Comparison of ENCODE assay signal across 20 mouse cellular contexts in genomic region chr7:30197592-30198129, GRCm38 (mm10). TPM values are rescaled to one million over a fixed set of nuclear protein-coding genes. Genes with fewer than 3 reads are reported as not detected.
A peak's percentile ranks its signal among the peaks of the same experiment; 100 is the strongest.
DNase-seq lines count a peak whose midpoint lies in the region; ATAC-seq and TF ChIP-seq lines count a peak whose summit lies in the region.
"Had no signal": no experiment of that assay in that cellular context is flagged by ENCODE, and none has a peak within 500 bp of the region (broad histone marks: within the 10 kb centered on the region; RNA-seq: fewer than 3 reads in every experiment).

No protein-coding gene starts in this region.

- TF ChIP-seq CTCF in kidney, adult 2 months (conservative IDR thresholded peaks at IDR 0.05; ENCODE audit: insufficient read depth, insufficient read length, low read depth, low read length) = no peak
- no peak for TF ChIP-seq CTCF in ES-Bruce4 (IDR thresholded peaks at IDR 0.05; ENCODE audit: low read depth, low read length)

- intact Hi-C loops in left cerebral cortex, postnatal 4 days (cut with DNase I) = no loop called here

- TF ChIP-seq EP300 in ES-Bruce4 (IDR thresholded peaks at IDR 0.05; ENCODE audit: insufficient read depth, low read depth, low read length) = peak; percentile 99

- H3K4me3 ChIP-seq in kidney, adult 2 months (ENCODE audit: insufficient read depth, low read depth, low read length) = no peak overlapping the region
- H3K4me3 ChIP-seq in ES-Bruce4 (ENCODE audit: low read depth, low read length) = peak overlapping the region; percentile 58
- no peak overlapping the region for H3K4me3 ChIP-seq in embryonic facial prominence, embryonic 15.5 days (replicated peaks)
- H3K4me3 ChIP-seq: heart, embryonic 13.5 days; neural tube, embryonic 12.5 days had no signal

- peak; percentile 29 for DNase-seq in kidney, adult 2 months
- DNase-seq in kidney, adult 18-20 months = no peak
- DNase-seq in 3134 (ENCODE audit: extremely low read depth, insufficient read length, low spot score) = peak; percentile 28
- DNase-seq in left cerebral cortex, postnatal 4 days = no peak
- no peak for DNase-seq in adrenal gland, adult 18-20 months (ENCODE audit: low spot score in 2 of 2)
- DNase-seq: adrenal gland, postnatal 36 days; cerebellum, adult 11 months; forebrain, postnatal 0 days; gastrocnemius, postnatal 36 days; layer of hippocampus, postnatal 36 days; lung, adult 2 months; thymus, adult 18-20 months had no signal

- ATAC-seq in embryonic facial prominence, embryonic 15.5 days (ENCODE audit: insufficient number of reproducible peaks, low FRiP score, low TSS enrichment, low read depth) = no peak
- no peak for ATAC-seq in activated CD4-positive, CD25-positive, alpha-beta regulatory T cell, adult 4 months
- ATAC-seq: intestine, embryonic 16.5 days; midbrain, embryonic 16.5 days had no signal

- H3K27ac ChIP-seq in kidney, adult 2 months (ENCODE audit: insufficient read depth, low read depth, low read length) = no peak overlapping the region
- peak overlapping the region; percentile 98 for H3K27ac ChIP-seq in ES-Bruce4 (ENCODE audit: insufficient read depth, low read length)
- H3K27ac ChIP-seq in embryonic facial prominence, embryonic 15.5 days (replicated peaks) = peak overlapping the region; percentile 14; the same call in 1 of the 2 replicates
- H3K27ac ChIP-seq: heart, embryonic 13.5 days; neural tube, embryonic 12.5 days had no signal

- peaks cover 2% of the 10 kb centered on the region; the same call in 1 of the 2 replicates for H3K4me1 ChIP-seq in kidney, adult 2 months (ENCODE audit: control insufficient read depth, insufficient read depth, low read length)
- H3K4me1 ChIP-seq in ES-Bruce4 (ENCODE audit: control insufficient read depth, insufficient read depth, low read length) = peaks cover 5% of the 10 kb centered on the region
- H3K4me1 ChIP-seq in embryonic facial prominence, embryonic 15.5 days = peaks cover 20% of the 10 kb centered on the region

- H3K9me3 ChIP-seq in ES-Bruce4 (replicated peaks; ENCODE audit: control insufficient read depth, insufficient read depth, low read length, poor library complexity, severe bottlenecking) = no peaks in the 10 kb centered on the region
- H3K9me3 ChIP-seq in embryonic facial prominence, embryonic 15.5 days (replicated peaks) = no peaks in the 10 kb centered on the region
- H3K9me3 ChIP-seq: heart, embryonic 13.5 days; neural tube, embryonic 12.5 days had no signal

- peak overlapping the region; percentile 56 for H3K9ac ChIP-seq in ES-Bruce4 (ENCODE audit: low read depth, poor library complexity, severe bottlenecking)
- H3K9ac ChIP-seq in embryonic facial prominence, embryonic 15.5 days = no peak overlapping the region
- H3K9ac ChIP-seq: neural tube, embryonic 12.5 days had no signal

- no peaks in the 10 kb centered on the region for H3K27me3 ChIP-seq in kidney, adult 2 months (replicated peaks; ENCODE audit: control insufficient read depth, insufficient read depth, low read length)
- H3K27me3 ChIP-seq in ES-Bruce4 (ENCODE audit: control insufficient read depth, insufficient read depth, low read length, poor library complexity, severe bottlenecking) = no peaks in the 10 kb centered on the region
- H3K27me3 ChIP-seq in embryonic facial prominence, embryonic 15.5 days = no peaks in the 10 kb centered on the region
- H3K27me3 ChIP-seq: heart, embryonic 13.5 days; neural tube, embryonic 12.5 days had no signal

- H3K4me2 ChIP-seq in embryonic facial prominence, embryonic 15.5 days (replicated peaks) = no peak overlapping the region

- 61% methylated on average over 5 of the region's 5 CpGs for WGBS in kidney, adult 2 months
- 57% methylated on average over 5 of the region's 5 CpGs for WGBS in embryonic facial prominence, embryonic 15.5 days

- no peaks in the 10 kb centered on the region for H3K36me3 ChIP-seq in kidney, adult 2 months (ENCODE audit: control insufficient read depth, insufficient read depth, low read length)
- no peaks in the 10 kb centered on the region for H3K36me3 ChIP-seq in ES-Bruce4 (ENCODE audit: control insufficient read depth, insufficient read depth, low read length, poor library complexity, severe bottlenecking)
- H3K36me3 ChIP-seq in embryonic facial prominence, embryonic 15.5 days = no peaks in the 10 kb centered on the region
- H3K36me3 ChIP-seq: neural tube, embryonic 12.5 days had no signal

- no peak for TF ChIP-seq POLR2A in kidney, adult 2 months (IDR thresholded peaks at IDR 0.05; ENCODE audit: low read depth, low read length)
- no peak for TF ChIP-seq POLR2A in ES-Bruce4 (IDR thresholded peaks at IDR 0.05; ENCODE audit: insufficient read depth, low read length)

RNA-seq across cellular contexts. Expression of gene Capns1, which starts 0.9 kb away (rescaled TPM):
- polyA plus RNA-seq in kidney, adult 2 months (2012; rRNA removed) = 724 and 781 TPM in 2 replicates
- polyA plus RNA-seq in ES-Bruce4 (2011; ENCODE audit: insufficient read depth, insufficient read length, low read depth, missing spikeins) = 359 and 396 TPM in 2 replicates
- polyA plus RNA-seq in embryonic facial prominence, embryonic 15.5 days (2015; fragmentation: Nextera tagmentation; extraction: Ambion mirVana) = 111 and 113 TPM in 2 replicates
- 100 to 1,000 TPM; 193 to 198 TPM for total RNA-seq in left cerebral cortex, postnatal 4 days (2021)
- 10 to 100 TPM; 72.6 to 76.3 TPM for polyA plus RNA-seq in activated CD4-positive, CD25-positive, alpha-beta regulatory T cell, adult 4 months (2017; shearing (Covaris generic))
- total RNA-seq in adrenal gland, adult 18-20 months (2021) = 100 to 1,000 TPM; 575 to 621 TPM

RNA-seq across cellular contexts. Expression of gene Cox7a1, which starts 13.7 kb away (rescaled TPM):
- polyA plus RNA-seq in kidney, adult 2 months (2012; rRNA removed) = 76.0 and 141 TPM in 2 replicates
- 21.7 and 21.8 TPM in 2 replicates for polyA plus RNA-seq in ES-Bruce4 (2011; ENCODE audit: insufficient read depth, insufficient read length, low read depth, missing spikeins)
- polyA plus RNA-seq in embryonic facial prominence, embryonic 15.5 days (2015; fragmentation: Nextera tagmentation; extraction: Ambion mirVana) = 6.4 and 6.5 TPM in 2 replicates
- 1 to 10 TPM; 1.5 to 2.0 TPM for total RNA-seq in left cerebral cortex, postnatal 4 days (2021)
- 1 to 10 TPM in 1 of 2 experiments, not detected in 1; 4.6 TPM for polyA plus RNA-seq in activated CD4-positive, CD25-positive, alpha-beta regulatory T cell, adult 4 months (2017; shearing (Covaris generic))
- 100 to 1,000 TPM; 349 to 810 TPM for total RNA-seq in adrenal gland, adult 18-20 months (2021)
- total RNA-seq: hematopoietic stem cell, adult 5-6 weeks had no signal

RNA-seq across cellular contexts. Expression of gene Zfp146, which starts 28.1 kb away (rescaled TPM):
- 11.1 and 11.8 TPM in 2 replicates for polyA plus RNA-seq in kidney, adult 2 months (2012; rRNA removed)
- 44.4 and 46.2 TPM in 2 replicates for polyA plus RNA-seq in ES-Bruce4 (2011; ENCODE audit: insufficient read depth, insufficient read length, low read depth, missing spikeins)
- 13.6 and 17.7 TPM in 2 replicates for polyA plus RNA-seq in embryonic facial prominence, embryonic 15.5 days (2015; fragmentation: Nextera tagmentation; extraction: Ambion mirVana)
- 10 to 100 TPM; 66.8 to 68.1 TPM for total RNA-seq in left cerebral cortex, postnatal 4 days (2021)
- polyA plus RNA-seq in activated CD4-positive, CD25-positive, alpha-beta regulatory T cell, adult 4 months (2017; shearing (Covaris generic)) = 10 to 100 TPM; 11.4 to 18.0 TPM
- total RNA-seq in adrenal gland, adult 18-20 months (2021) = 10 to 100 TPM; 48.5 to 54.2 TPM

RNA-seq across cellular contexts. Expression of gene Polr2i, which starts 34.1 kb away (rescaled TPM):
- polyA plus RNA-seq in kidney, adult 2 months (2012; rRNA removed) = 187 and 196 TPM in 2 replicates
- 58.7 and 65.4 TPM in 2 replicates for polyA plus RNA-seq in ES-Bruce4 (2011; ENCODE audit: insufficient read depth, insufficient read length, low read depth, missing spikeins)
- polyA plus RNA-seq in embryonic facial prominence, embryonic 15.5 days (2015; fragmentation: Nextera tagmentation; extraction: Ambion mirVana) = 155 and 160 TPM in 2 replicates
- 10 to 100 TPM; 94.9 to 96.9 TPM for total RNA-seq in left cerebral cortex, postnatal 4 days (2021)
- polyA plus RNA-seq in activated CD4-positive, CD25-positive, alpha-beta regulatory T cell, adult 4 months (2017; shearing (Covaris generic)) = 10 to 100 TPM; 43.3 to 55.7 TPM
- 10 to 100 TPM; 51.1 to 64.1 TPM for total RNA-seq in adrenal gland, adult 18-20 months (2021)

RNA-seq across cellular contexts. Expression of gene Tbcb, which starts 34.4 kb away (rescaled TPM):
- polyA plus RNA-seq in kidney, adult 2 months (2012; rRNA removed) = 51.8 and 72.2 TPM in 2 replicates
- polyA plus RNA-seq in ES-Bruce4 (2011; ENCODE audit: insufficient read depth, insufficient read length, low read depth, missing spikeins) = 86.6 and 90.0 TPM in 2 replicates
- polyA plus RNA-seq in embryonic facial prominence, embryonic 15.5 days (2015; fragmentation: Nextera tagmentation; extraction: Ambion mirVana) = 172 and 177 TPM in 2 replicates
- 100 to 1,000 TPM; 229 to 238 TPM for total RNA-seq in left cerebral cortex, postnatal 4 days (2021)
- 100 to 1,000 TPM; 124 to 138 TPM for polyA plus RNA-seq in activated CD4-positive, CD25-positive, alpha-beta regulatory T cell, adult 4 months (2017; shearing (Covaris generic))
- 10 to 100 TPM; 86.2 to 93.6 TPM for total RNA-seq in adrenal gland, adult 18-20 months (2021)

Comparison
In these comparisons a context has a peak if more than half of its experiments do, and no peak if none do; other contexts are left out.
1. DNase-seq: peak in kidney, adult 2 months (single experiment) and 3134 (single experiment); none in kidney, adult 18-20 months (single experiment), left cerebral cortex, postnatal 4 days (single experiment) and adrenal gland, adult 18-20 months (0 of 2).